Mouse (Mus musculus): ENCODE results near the gene Acadl. TPM values are rescaled to one million over a fixed set of nuclear protein-coding genes. Genes with fewer than 3 reads are reported as not detected.

Acadl gene
- total RNA-seq, 1 experiment from 2014 or later, result 444 TPM

DNA sequence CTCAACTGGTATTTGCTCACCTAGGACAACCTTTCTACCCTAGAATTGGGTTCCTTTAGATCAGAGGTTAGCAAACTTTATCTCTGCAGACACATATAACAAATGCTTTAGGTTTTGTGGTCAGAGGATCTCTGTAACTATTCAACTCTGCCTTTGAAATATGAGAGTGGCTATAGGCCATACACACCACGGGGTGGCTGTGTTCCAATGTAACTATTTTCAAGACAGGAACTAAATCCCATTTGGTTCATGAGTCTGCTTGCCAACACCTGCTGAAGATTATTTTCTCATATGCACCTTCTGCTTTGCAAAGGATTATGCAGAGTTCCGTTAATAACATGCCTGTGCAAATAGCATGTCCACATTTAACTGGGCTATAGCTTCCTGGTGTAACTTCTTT is 80.8 kb downstream of the Acadl start:
- no peak for DNase-seq

DNA sequence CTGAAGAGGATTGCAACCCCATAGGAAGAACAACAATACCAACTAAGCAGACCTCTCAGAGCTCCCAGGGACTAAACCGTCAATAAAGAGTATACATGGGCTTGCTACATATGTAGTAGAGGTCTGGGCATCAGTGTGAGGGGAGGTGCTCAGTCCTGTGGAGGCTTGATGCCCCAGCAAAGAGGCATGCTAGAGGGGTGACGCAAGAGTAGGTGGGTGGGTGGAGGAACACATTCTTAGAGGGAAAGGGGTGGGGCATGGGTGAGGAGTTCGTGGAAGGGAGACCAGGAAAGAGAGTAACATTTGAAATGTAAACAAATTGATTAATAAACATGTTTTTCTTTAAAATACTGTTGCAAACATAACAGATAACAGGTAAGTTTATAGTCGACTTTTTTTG is 82.0 kb downstream of the Acadl start:
- no peak for DNase-seq

Other genes with a start within 250 kb of the Acadl start
- 83.2 and 93.4 TPM in 2 replicates for gene Rpe, start 162.4 kb downstream of the Acadl start, total RNA-seq (2021)
- gene Kansl1l, start 45.7 kb downstream of the Acadl start, total RNA-seq (2021), result 25.5 and 26.3 TPM in 2 replicates
- 13.0 and 14.4 TPM in 2 replicates for gene Myl1, start 82.1 kb upstream of the Acadl start, total RNA-seq (2021)
- 48.6 and 64.1 TPM in 2 replicates for gene Lancl1, start 175.6 kb upstream of the Acadl start, total RNA-seq (2021)